Mouse (Mus musculus): Measurements from ENCODE around the gene Gm9117. TPM values are rescaled to one million over a fixed set of nuclear protein-coding genes. Genes with fewer than 3 reads are reported as not detected.
"Not testable (repeated sequence)": the region's sequence is repeated elsewhere in the genome, so short reads cannot be mapped to it uniquely, and the experiment has no call there.

Gene Gm9117
- not detected in 2 replicates for polyA plus RNA-seq (2015; fragmentation: Nextera tagmentation; extraction: Ambion mirVana)

DNA sequence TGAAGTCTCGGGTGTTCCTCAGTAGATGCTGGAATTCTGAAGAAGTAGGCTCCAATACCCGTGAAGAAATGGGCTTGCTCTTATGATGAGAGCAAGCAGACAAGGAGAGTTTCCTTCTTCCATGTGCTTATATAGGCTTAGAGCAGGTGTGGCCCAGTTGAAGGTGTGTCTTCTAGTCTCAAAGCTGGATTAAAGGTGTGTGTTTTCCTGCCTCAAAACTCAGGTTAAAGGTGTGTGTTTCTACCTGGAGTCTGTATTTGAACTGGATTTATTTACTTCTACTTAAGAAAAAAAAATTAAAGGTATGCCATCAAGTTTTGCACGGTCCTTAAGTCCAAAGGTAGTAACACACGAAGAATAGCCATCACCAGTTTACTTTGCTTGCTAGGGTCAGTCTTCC, at the start of gene Gm9117:
TSS of gene Gm9117 (minus strand) at position 101 of the 400 bp plus-strand sequence.
- ATAC-seq (ENCODE audit: borderline replicate concordance, extremely low read depth, low FRiP score, low TSS enrichment); H3K27ac ChIP-seq; H3K36me3 ChIP-seq; H3K4me3 ChIP-seq; H3K4me2 ChIP-seq; H3K4me1 ChIP-seq; H3K27me3 ChIP-seq; H3K9me3 ChIP-seq; H3K9ac ChIP-seq: not testable (repeated sequence)
- WGBS: 71% methylated on average over 4 of the region's 4 CpGs

DNA sequence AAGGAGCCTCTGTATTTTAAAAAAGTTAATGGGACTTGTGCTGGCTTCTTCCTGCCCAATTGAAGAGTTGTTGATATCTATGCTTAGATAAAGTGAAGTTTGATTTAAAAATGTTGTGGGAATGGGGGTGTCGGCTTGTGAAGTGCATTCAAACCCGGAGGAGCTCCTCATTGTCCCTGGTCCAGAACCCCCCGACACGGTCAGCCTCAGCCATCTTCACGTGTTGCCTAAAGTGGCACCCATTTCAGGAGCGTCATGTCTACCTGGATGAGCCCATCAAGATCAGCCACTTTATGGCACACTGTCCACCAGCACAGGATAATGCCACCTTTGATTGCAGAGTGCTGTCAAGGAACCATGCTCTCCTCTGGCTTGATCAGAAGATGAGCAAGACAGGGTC, 25.6 kb upstream of the Gm9117 start:
- H3K36me3 ChIP-seq; H3K27me3 ChIP-seq; ATAC-seq (ENCODE audit: borderline replicate concordance, extremely low read depth, low FRiP score, low TSS enrichment); H3K9me3 ChIP-seq; H3K4me2 ChIP-seq; H3K9ac ChIP-seq; H3K4me3 ChIP-seq; H3K4me1 ChIP-seq; H3K27ac ChIP-seq: not testable (repeated sequence)
- 83% methylated on average over 6 of the region's 6 CpGs for WGBS

- not testable (repeated sequence) for H3K27me3 ChIP-seq; H3K4me2 ChIP-seq; H3K36me3 ChIP-seq; H3K4me1 ChIP-seq; H3K9me3 ChIP-seq; ATAC-seq (ENCODE audit: borderline replicate concordance, extremely low read depth, low FRiP score, low TSS enrichment); H3K27ac ChIP-seq; H3K4me3 ChIP-seq; H3K9ac ChIP-seq
- WGBS: 73% methylated on average over 2 of the region's 4 CpGs
Observed at GRCm38 (mm10) chr3:93961214-93961613, 17.9 kb upstream of the Gm9117 start, which contains the start of gene Tdpoz5. Gene Tdpoz5, minus strand, starts transcription at chr3:93961314.

- not testable (repeated sequence) for H3K9ac ChIP-seq; H3K36me3 ChIP-seq; H3K9me3 ChIP-seq; H3K4me2 ChIP-seq; H3K27me3 ChIP-seq; ATAC-seq (ENCODE audit: borderline replicate concordance, extremely low read depth, low FRiP score, low TSS enrichment); H3K27ac ChIP-seq; H3K4me3 ChIP-seq; H3K4me1 ChIP-seq
- no CpG with 5 or more reads among the region's 3 CpGs for WGBS
Observed at GRCm38 (mm10) chr3:93938386-93938785, 5.0 kb downstream of the Gm9117 start.

Other genes with a start within 250 kb of the Gm9117 start
- not detected in 2 replicates for gene Gm5773, start 170.5 kb downstream of the Gm9117 start, polyA plus RNA-seq (2015; fragmentation: Nextera tagmentation; extraction: Ambion mirVana)
- gene Tdpoz4, start 147.1 kb downstream of the Gm9117 start, polyA plus RNA-seq (2015; fragmentation: Nextera tagmentation; extraction: Ambion mirVana): not detected in 2 replicates
- gene Tdpoz3, start 117.5 kb downstream of the Gm9117 start, polyA plus RNA-seq (2015; fragmentation: Nextera tagmentation; extraction: Ambion mirVana): not detected in 2 replicates
- not detected in 2 replicates for gene Tdpoz5, start 17.8 kb upstream of the Gm9117 start, polyA plus RNA-seq (2015; fragmentation: Nextera tagmentation; extraction: Ambion mirVana)
- not detected in 2 replicates for gene Gm9125, start 111.3 kb upstream of the Gm9117 start, polyA plus RNA-seq (2015; fragmentation: Nextera tagmentation; extraction: Ambion mirVana)
- gene Gm10697, start 129.1 kb upstream of the Gm9117 start, polyA plus RNA-seq (2015; fragmentation: Nextera tagmentation; extraction: Ambion mirVana): not detected in 2 replicates
- not detected in 2 replicates for gene Gm10696, start 234.7 kb upstream of the Gm9117 start, polyA plus RNA-seq (2015; fragmentation: Nextera tagmentation; extraction: Ambion mirVana)